Mouse (Mus musculus): Measurements from ENCODE around the gene Hc.

The Hc gene

DNA sequence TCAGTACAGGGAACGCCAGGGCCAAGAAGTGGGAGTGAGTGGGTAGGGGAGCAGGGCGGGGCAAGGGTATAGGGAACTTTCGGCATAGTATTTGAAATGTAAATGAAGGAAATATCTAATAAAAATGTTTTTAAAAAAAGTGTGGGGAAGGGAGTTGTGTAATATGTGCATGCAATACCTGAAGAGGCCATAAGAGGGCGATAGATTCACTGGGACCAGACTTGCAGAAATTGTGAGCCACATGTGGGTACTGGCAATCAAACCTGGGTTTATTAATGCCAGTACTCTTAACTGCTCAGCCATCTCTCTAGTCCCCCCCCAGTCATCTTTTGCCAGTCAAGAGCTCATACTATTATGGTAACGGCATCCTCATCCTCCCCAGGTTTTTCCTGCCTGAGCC is 12.4 kb downstream of the Hc start:
- DNase-seq: no peak

DNA sequence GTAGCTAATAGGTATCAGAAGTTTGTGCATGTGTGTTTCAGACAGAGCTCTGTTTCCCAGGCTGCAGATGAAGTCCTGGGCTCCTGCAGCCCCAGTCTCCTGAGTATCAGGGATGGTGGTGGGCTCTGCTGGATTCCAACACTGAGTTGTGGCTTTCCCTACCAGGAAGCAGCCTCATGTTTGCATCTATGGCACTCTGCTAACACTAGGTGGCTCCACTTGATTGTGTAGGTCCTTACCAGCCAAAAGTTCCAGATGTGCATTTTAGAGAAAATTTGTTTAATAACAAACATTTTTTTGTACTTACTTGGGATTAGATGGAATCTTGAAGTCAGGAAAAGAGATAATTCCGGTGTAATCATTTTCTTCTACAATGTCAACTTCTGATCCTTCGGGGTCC is 16.3 kb downstream of the Hc start:
- DNase-seq: no peak

DNA sequence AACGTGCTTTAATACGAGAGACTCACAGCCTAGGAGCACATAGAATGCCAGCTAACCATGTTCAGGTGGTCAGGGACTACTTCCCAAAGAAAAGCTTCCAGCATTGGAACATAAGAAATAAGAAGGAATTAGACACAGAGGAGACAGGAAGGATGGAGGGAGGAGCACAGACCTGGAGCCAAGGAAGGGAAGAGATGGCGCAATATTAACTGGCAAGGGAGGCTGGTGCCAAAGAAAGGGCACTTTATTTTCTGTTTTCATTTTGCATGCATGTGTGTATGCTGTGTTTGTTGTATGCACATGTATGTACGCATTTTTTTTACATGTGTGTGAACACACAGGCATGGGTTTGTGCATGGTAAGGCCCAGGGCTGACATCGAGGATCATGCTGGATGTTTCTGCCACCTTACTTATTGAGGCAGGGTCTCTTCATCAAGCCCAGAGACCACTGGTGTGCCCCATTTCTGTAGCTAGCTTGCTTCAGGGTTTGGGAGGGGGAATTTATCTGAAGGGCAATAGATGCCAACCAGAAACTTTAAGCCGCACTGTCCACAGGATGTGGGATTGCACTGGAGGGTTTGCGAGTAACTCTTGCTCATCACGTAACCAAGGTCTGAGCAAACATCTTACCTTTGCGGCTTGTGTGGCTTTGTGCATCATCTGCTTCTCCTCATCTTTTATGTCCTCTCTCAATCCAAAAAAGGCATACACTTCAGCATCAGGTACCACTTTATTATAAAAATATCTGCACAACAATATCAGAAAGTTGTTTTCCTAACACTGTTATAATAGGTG is 22.5 kb downstream of the Hc start:
- DNase-seq: no peak

DNA sequence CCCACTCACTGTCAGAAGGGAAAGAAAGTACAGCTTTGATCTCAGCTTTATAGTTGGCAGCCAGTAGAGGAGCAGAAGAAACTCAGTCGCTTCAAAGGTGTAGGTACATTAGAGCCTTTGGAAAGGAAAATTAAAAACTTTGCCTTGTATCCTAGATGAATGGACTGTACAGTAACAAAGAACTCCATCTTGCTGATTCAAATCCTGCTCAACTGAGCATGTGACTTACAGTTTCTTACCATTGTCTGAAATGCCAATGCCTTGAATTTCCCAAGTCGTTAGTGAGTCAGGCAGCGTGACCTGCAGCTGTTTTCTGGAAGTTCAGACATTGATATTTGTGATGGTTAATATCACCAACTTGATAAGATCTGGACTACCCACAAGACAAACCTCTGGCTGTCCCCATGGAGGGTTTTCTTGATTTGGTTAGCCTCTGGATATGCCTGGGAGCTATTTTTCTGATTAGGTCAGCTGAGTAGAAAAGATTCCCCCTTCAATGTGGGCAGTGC is 36.5 kb downstream of the Hc start:
- DNase-seq: no peak

DNA sequence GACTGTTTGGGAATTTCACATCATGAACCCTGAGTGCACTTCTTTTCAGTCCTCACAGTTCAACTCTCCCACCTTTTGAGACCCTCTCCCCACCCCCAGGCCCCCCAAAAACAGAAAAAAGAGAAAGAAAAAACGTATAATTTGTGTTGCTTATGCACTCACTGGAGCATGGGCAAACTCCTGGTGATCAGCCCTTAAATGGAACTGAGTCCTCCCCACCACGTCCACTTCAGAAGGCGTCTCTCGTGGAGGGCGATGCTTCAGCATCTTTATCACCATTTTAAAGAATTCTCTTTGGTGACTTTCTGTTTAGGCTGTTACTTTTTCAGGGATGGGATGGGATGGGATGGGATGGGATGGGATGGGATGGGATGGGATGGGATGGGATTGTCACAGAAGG is 39.4 kb downstream of the Hc start:
- no peak for DNase-seq

DNA sequence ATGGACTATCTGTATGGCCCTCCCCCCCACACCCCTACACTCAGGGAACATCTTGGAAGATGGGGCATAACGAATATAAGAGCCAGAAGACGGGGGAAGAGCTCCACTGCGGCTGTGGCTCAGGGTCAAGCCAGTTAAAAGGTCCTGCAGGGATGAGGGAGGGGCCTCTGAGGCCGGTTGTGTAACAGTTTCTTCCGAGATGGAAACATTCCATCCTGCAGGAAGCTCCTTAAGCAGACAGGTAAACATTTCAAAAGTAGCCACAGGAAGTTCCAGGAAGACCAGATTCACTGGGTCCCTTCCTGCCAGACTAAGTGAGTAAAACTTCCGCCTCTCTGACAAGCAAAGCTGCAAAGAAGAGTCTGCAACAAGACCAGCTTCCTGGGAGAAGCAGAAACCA is 45.4 kb downstream of the Hc start:
- no peak for DNase-seq

DNA sequence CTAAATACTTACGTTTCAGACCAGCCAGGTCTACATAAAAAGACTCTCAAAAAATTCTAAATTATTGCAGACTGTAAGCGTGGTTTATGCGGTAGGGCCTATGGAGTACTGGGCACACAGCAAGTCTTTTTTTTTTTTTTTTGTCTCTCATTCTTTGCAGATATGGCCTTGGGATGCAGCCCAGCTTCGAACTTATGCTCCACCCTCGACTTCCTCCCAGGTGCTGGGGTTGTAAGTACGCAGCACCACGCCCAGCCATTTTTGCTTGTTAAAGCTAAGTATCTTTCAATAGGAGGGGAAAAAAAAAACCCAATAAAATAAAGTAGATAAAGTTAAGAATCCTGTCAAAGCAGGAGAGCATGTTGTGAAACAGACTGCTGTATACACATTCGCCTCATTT is 49.6 kb downstream of the Hc start:
- DNase-seq: no peak

DNA sequence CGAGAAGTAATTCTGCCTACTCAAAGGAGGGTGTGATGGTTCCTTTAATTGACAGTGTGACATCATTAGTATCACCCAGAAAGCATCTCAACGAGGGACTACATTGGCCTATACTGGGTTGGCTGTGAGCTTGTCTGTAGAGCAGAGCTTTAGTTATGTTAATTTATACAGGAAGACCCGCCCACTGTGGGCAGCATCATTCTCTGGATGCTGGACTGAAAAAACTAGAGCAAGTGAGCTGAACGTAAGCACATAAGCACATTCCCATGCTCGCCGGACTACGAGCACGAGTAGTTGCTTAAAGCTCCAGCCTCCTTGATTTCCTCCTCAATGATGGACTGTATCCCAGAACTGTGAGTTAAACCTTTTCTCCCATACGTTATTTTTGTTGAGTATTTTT is 62.3 kb downstream of the Hc start:
- peak; percentile 72 for DNase-seq

DNA sequence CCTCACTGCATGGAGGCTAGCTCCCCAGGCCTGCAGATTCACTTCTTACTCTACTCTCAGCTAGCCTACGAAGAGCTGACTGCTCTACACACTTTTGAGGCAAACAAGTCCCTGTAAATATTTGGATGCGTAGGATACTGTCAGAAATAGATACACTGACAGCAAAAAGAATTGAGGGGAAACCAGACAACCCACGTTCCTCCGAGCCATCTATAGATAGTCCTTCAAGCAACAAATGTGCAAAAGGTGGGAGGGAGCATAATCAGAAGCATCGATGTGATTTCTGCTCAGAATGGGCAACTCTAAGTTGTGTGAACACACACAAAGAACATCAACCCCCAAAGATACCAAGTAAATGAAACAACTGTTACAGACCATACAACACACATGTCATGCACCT is 64.7 kb downstream of the Hc start:
- peak; percentile 11 for DNase-seq

DNA sequence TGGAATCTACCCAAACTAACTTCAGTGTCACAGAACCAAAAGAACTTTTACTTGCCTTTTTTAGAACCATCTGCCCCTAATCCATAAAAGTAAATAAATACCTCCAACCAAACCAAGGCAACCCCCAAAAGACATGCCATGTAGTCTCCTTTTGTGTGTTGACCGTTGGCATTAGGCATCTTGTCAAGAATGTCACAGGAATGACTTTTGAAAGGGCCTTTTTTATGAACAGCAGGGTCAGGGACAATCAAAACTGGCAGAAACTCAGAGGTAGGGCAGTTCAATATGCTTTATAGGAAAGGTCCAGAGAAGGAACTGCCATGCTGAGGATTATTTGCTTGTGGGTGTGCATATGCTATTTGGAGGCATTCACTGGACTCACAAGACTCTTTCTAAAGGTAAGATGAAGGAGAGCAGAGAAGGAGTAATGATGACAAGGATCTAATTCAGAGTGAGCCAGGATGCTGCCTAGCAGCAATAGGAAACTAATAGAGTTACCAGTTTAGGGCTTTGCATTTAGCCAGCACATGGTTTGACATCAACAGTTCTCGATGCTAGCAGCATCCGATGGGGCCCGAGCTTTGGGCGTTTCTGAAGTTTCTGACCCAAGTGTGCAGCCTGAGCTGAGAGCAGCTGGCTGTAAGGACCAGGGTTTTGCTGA is 67.4 kb downstream of the Hc start:
- no peak for DNase-seq

DNA sequence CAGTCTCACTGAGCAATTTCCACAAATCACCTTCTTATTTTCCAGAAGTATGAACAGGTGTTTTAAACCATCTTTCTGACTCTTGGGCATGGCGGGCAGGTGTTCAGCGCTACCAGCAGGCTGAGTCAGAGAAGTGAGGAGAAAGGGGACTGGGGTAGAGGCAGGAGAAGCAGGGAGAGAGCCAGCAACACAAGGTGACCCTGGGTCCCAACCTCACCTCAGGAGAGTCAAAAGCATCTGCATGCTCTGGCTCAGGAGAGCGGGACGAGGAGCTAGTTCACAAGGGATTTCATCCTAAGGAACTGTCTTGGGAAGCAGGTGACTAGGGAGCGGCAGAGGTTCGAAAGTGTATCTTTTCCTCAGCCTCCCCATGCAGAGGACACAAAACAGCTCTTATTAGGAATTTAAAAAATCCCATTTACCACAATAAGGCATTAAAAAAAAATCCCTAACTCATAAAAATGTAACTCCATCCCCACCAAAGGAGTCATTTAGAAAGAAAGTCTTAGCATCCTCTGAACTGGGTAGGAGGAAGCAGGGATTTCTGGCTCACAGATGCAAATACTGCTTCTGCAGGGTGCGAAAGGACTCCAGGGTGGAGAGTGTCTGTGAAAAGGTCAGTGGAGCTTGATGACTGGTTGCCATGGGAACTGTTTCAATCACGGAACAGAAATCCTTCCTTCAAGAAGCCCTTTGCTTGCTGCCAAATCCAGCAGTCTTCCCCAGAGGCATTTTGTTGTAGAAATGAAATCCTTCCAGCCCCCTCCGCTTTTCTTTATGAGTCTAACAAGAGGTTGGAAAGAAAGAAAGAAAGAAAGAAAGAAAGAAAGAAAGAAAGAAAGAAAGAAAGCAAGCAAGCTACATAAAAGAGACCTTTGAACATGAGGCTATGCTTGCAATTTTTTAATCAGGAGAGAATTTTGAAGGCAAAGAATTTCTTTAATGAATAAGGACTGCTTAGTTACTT is 68.2 kb downstream of the Hc start:
- peak; percentile 28 for DNase-seq

DNA sequence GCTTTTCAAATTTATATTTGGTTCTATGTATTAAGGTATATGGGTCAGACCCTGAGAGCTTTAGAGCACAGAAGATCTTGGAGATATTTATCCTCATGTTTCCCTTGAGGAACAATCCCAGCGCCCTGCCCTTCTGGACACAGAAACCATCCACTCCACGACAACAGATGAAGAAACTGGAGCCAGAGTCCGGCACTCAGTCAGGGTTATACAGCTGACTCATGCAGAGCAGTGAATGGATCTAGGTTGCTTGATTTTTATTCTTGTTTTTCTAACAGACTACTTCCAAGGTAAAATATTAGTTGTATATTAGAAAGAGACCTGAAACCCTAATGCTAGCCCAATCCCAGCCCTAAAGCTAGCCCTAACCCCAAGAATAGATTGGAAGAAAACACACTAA is 69.3 kb downstream of the Hc start:
- DNase-seq: no peak

DNA sequence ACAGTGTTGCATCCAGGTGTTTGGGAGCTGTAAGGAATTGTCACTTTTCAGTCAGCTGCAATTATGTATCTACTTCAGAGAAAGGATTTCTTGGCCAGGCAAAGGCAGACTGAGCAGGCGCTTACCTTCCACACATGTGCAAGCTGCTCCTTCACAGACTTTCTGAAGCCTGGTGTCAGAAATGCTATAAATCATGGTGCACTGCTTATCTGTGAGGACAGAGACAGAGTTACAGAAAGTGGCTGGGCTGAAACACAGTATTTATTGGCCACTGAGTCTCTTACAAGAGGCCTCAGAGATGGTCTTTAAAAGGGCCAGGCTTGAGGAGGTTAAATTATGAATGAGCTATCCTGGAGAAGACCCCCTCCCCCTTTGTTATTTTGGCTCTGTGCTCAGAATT is 71.5 kb downstream of the Hc start:
- DNase-seq: no peak

DNA sequence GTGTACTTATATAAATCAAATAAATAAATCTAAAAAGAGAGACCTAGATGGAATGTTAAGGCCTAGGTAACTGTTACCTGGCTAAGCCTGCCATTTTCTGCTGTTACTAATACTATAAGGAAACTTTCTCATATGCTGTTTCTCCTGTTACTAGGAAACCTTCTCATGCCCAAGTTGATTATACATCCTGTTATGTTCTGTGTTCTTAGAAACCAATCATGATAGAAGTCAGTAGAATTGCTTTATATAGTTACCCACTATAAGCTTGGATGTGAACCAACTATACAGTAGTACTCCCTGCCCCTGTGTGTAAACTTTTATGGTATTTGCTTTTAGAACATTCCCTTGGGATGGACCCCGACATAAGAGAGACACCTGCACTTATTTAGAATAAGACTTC is 73.6 kb downstream of the Hc start:
- DNase-seq: no peak

DNA sequence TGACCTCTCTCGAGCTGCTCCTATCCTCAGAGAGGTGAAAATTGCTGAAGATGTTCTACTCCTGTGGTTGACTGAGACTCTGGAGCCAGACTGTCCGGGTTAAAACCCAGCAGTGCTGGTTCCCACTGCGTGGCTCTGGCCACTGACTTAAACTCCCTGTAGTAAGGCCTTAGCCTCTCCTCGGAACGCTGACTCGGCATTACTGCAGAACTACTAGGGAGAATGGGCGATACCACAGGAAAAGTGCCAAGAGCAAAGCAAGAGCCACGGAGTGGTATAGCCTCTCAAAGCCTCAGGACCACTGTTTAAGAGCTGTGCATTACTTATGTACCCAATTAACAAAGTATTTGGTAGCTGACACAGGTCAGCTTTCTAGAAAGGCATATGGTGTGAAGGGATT is 76.4 kb downstream of the Hc start:
- no peak for DNase-seq

DNA sequence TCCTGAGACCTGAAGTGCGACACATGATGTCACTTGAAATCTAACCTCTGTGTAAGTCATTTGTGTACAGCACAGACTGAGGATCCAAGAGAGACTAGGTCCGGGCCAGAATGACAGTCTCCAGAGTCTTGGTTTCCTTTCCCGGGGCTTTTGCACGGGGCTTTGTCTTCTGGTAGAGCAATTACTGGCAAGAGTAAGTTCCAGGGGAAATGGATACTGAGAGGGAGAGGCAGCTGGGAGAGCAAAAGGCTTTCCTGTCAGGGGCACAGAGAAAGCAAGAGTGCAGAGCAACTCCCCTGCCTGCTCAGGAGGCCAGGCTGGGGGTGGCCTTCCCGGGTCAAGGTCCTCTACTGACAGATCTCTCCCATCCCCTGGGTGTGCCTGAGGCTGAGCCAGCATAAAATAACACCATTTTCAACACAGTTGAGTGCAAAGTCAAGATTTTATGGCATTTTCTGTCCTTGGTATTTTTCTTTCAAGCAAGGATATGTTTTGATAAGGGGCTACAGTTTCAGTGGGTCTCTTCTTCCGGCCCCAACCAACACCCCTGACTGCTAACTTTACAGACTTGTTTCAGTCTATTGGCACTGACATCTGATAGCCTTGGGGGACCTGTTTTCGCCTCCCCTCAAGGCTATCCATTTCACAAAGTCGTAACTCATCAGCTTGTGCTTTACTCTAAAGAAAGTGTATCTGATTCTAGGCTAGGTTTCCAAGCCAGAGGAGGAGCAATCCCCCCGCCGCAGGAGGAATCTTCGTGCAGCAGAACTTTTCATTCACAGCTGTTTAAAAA is 78.1 kb downstream of the Hc start:
- DNase-seq: no peak

DNA sequence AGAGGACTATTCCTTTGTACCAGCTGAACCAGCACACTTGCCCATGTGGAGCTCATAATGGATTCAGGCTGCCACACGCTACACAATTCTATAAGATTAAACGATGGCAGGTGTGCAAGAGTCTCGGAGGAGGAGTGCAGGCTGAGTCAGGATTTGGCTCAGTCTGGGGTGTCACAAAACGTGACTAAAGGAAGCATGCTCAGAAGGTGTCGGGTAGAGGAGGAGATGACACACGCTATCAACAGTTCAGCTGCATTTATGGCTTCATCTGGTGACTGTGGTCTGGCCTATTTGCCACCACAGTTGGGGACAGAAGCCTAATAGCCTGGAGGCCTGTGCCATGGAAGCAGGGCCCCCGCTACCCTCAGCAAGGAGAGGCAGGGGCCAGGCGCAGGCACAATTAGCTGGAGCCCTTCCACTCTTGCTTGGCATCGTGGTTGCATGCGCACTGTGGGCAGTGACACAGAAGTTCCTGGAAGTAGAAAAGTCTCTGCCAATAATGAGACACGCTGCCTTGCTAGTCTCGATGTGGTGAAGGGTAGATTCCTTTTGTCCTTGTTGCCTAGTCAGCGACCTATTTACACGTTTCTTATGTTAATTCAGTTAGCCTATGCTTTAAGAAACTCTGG is 79.0 kb downstream of the Hc start:
- peak; percentile 60 for DNase-seq

DNA sequence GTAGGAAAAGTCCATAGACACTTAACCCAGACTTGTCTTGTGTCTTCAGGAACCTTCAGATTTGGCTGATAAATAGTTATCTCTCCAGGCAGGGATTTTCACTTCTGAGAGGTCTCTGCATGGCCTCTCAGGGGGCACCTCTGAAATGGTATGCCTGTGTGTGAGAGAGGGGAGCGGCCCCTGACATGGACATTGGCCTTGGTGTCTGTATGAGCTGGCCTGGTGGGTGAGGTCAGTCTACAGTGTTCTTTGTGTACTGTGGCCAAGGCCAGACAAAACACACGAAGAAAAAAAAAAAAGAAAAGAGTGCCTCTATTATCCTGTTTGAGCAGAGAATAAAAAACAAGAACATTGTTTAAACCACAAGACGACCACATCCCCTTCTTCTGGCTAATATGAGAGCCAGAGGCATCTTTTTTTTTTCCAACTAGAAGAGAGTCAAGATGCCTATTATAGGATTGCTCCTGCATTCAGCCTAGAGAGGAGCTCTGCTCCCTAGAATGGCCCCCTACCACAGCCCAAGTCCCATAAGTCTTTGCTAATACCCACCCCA is 81.7 kb downstream of the Hc start:
- no peak for DNase-seq

DNA sequence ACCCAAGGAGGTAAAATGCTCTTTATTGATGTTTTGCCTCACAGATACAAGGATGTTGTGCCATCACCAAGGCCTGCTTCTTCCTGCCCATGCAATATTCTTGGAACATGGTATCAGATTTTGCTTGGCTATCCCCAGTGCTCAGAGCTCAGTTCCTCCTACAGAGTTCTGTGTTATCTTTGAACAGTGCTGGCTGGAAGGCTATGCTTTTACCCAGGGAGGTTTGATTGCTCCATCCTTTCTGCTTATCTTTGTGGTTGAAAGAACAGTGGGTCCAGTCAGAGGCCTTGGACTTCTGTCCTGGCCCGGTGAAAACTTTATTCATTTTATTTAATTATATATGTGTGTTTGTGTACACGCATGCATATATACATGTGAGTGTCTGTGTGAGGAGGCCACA is 83.0 kb downstream of the Hc start:
- no peak for DNase-seq

DNA sequence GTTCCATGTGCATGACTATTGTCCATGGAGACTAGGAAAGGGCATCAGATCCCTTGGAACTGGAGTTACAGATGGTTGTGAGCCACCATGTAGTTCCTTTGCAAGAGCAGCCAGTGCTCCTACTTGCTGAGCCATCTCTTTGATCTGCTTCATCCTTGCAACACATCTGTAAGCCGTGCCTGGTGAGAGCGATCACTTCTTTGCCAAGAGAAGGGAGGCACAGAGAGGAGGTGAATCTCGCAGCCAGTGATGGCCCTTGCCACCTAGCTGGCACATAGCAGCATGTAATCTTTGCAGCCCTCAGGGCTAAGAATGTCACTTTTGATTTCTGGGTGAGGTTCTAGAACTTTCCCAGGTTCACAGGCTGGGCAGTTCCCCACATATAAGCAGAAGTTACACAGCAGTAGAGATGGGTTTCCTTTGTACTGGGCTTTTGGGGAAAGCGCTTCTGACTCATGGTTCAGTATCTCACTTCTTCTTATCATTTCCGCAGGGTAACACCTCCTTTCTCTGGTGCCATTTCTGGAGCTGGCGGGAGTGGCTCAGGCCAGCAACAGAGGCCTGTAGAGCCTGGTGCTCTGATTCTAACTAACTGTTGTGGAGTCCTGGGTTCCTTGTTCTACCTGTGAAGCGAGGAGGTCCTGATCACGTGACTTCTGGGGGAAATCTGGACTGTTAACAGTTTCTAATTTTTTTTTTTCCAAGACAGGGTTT is 84.1 kb downstream of the Hc start:
- DNase-seq: no peak

DNA sequence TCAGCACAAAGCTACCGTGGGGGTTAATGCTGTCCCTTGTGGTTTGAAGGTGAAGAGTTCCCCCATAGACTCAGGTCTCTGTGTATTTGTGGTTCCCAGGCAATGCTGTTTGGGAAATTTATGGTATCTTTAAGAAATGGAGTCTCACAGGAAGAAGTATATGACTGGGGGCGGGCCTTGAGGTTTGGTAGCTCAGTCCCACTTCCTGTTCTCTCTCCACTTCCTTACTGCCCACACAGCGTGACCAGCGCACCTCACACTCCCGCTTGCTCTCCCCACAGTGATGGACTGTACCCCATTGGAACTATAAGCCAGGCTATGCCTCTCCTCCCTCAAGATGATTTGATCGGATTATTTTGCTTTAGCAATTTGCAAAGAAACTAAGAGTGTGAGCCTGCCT is 84.8 kb downstream of the Hc start:
- DNase-seq: no peak
